ENCODE assay signal across 25 mouse cellular contexts in genomic region chr3:138746556-138746955, GRCm38 (mm10). TPM values are rescaled to one million over a fixed set of nuclear protein-coding genes. Genes with fewer than 3 reads are reported as not detected.
DNase-seq lines count a peak whose midpoint lies in the region; ATAC-seq and TF ChIP-seq lines count a peak whose summit lies in the region.
"Had no signal": no experiment of that assay in that cellular context is flagged by ENCODE, and none has a peak within 500 bp of the region (broad histone marks: within the 10 kb centered on the region; RNA-seq: fewer than 3 reads in every experiment).

No protein-coding gene starts in this region.

- TF ChIP-seq POLR2A in embryonic fibroblast, embryonic 13.5 days (IDR thresholded peaks at IDR 0.05; ENCODE audit: low read depth, low read length), result no peak

- peak overlapping the region; percentile 97 for H3K27ac ChIP-seq in layer of hippocampus, adult 2 months
- peak overlapping the region; percentile 89 for H3K27ac ChIP-seq in embryonic fibroblast, embryonic 13.5 days (ENCODE audit: insufficient read depth, low read length)
- H3K27ac ChIP-seq in midbrain, embryonic 14.5 days (replicated peaks; ENCODE audit: low read depth, low read length), result no peak overlapping the region
- H3K27ac ChIP-seq in gastrocnemius, adult 2 months, result no peak overlapping the region
- H3K27ac ChIP-seq: forebrain, embryonic 12.5 days; heart, embryonic 15.5 days; hindbrain, embryonic 13.5 days; intestine, embryonic 15.5 days; liver, embryonic 14.5 days; midbrain, embryonic 15.5 days; neural tube, embryonic 15.5 days; stomach, postnatal 0 days had no signal

- H3K4me1 ChIP-seq in embryonic fibroblast, embryonic 13.5 days (ENCODE audit: control insufficient read depth, insufficient read depth, low read length), result peaks cover 13% of the 10 kb centered on the region
- peaks cover 33% of the 10 kb centered on the region for H3K4me1 ChIP-seq in midbrain, embryonic 14.5 days (ENCODE audit: control insufficient read depth, insufficient read depth, low read length)

- 87% methylated on average over 8 of the region's 8 CpGs for WGBS in midbrain, embryonic 14.5 days

- H3K9me3 ChIP-seq in midbrain, embryonic 14.5 days (ENCODE audit: control insufficient read depth, low read length), result no peaks in the 10 kb centered on the region
- H3K9me3 ChIP-seq: forebrain, embryonic 12.5 days; heart, embryonic 15.5 days; hindbrain, embryonic 13.5 days; intestine, embryonic 15.5 days; midbrain, embryonic 15.5 days; neural tube, embryonic 15.5 days had no signal

- H3K36me3 ChIP-seq in midbrain, embryonic 14.5 days (ENCODE audit: control insufficient read depth, insufficient read depth, low read length), result no peaks in the 10 kb centered on the region
- H3K36me3 ChIP-seq: forebrain, embryonic 12.5 days; heart, embryonic 15.5 days; hindbrain, embryonic 13.5 days; intestine, embryonic 15.5 days; midbrain, embryonic 15.5 days; neural tube, embryonic 15.5 days had no signal

- no peaks in the 10 kb centered on the region for H3K27me3 ChIP-seq in midbrain, embryonic 14.5 days (ENCODE audit: control insufficient read depth, insufficient read depth, low read length)
- H3K27me3 ChIP-seq: forebrain, embryonic 12.5 days; heart, embryonic 15.5 days; hindbrain, embryonic 13.5 days; intestine, embryonic 15.5 days; midbrain, embryonic 15.5 days; neural tube, embryonic 15.5 days had no signal

- no peak for DNase-seq in layer of hippocampus, adult 2 months (ENCODE audit: low spot score in 2 of 2)
- no peak for DNase-seq in layer of hippocampus, adult 8-10 months (ENCODE audit: low spot score in 2 of 2)
- DNase-seq in midbrain, embryonic 14.5 days, result no peak
- no peak for DNase-seq in gastrocnemius, adult 2 months
- DNase-seq: adrenal gland, postnatal 14 days; B cell, adult 2 months; cerebellum, postnatal 10 days; heart, postnatal 36 days; kidney, adult 9 months; kidney, postnatal 14 days; lung, embryonic 14.5 days; lung, postnatal 36 days; thymus, adult 2 months had no signal

- no peak for TF ChIP-seq CTCF in layer of hippocampus, adult 2 months (conservative IDR thresholded peaks at IDR 0.05)
- TF ChIP-seq CTCF in embryonic fibroblast, embryonic 13.5 days (IDR thresholded peaks at IDR 0.05; ENCODE audit: borderline replicate concordance, insufficient read depth, low read length), result no peak
- no peak for TF ChIP-seq CTCF in gastrocnemius, adult 2 months (IDR thresholded peaks at IDR 0.05)

- intact Hi-C loops in gastrocnemius, adult 2 months (cut with DNase I), result no loop called here

- H3K9ac ChIP-seq in midbrain, embryonic 14.5 days (replicated peaks; ENCODE audit: low read length), result no peak overlapping the region
- H3K9ac ChIP-seq: forebrain, embryonic 12.5 days; heart, embryonic 15.5 days; hindbrain, embryonic 13.5 days; intestine, embryonic 15.5 days; liver, embryonic 14.5 days; lung, embryonic 14.5 days; midbrain, embryonic 15.5 days; neural tube, embryonic 15.5 days had no signal

- peak; percentile 45 for ATAC-seq in CD4-positive, CD25-positive, alpha-beta regulatory T cell, adult 4 months
- ATAC-seq in erythroblast, adult 5-6 weeks (replicated peaks; ENCODE audit: low FRiP score, poor library complexity, severe bottlenecking), result no peak
- no peak for ATAC-seq in midbrain, embryonic 14.5 days (ENCODE audit: low FRiP score, low TSS enrichment)
- ATAC-seq: intestine, embryonic 15.5 days; midbrain, embryonic 15.5 days had no signal

- H3K4me2 ChIP-seq in midbrain, embryonic 14.5 days (ENCODE audit: low read length), result no peak overlapping the region
- H3K4me2 ChIP-seq: forebrain, embryonic 12.5 days; heart, embryonic 15.5 days; hindbrain, embryonic 13.5 days; intestine, embryonic 15.5 days; lung, embryonic 14.5 days; midbrain, embryonic 15.5 days had no signal

- H3K4me3 ChIP-seq in layer of hippocampus, adult 2 months, result peak overlapping the region; percentile 14
- no peak overlapping the region for H3K4me3 ChIP-seq in embryonic fibroblast, embryonic 13.5 days (ENCODE audit: insufficient read depth, low read length)
- no peak overlapping the region for H3K4me3 ChIP-seq in midbrain, embryonic 14.5 days (replicated peaks; ENCODE audit: low read depth, low read length)
- no peak overlapping the region for H3K4me3 ChIP-seq in gastrocnemius, adult 2 months
- H3K4me3 ChIP-seq: erythroblast, embryonic 14.5 days; forebrain, embryonic 12.5 days; heart, embryonic 15.5 days; hindbrain, embryonic 13.5 days; intestine, embryonic 15.5 days; midbrain, embryonic 15.5 days; neural tube, embryonic 15.5 days had no signal

RNA-seq across cellular contexts. Expression of gene Tspan5, which starts 4.6 kb away (rescaled TPM):
- total RNA-seq in layer of hippocampus, adult 2 months (2021), result 100 to 1,000 TPM; 199 to 202 TPM
- total RNA-seq in layer of hippocampus, adult 8-10 months (2022), result 100 to 1,000 TPM; 171 to 214 (median 184) TPM
- polyA plus RNA-seq in CD4-positive, CD25-positive, alpha-beta regulatory T cell, adult 4 months (2017; shearing (Covaris generic)), result 1 to 10 TPM; 4.3 to 4.5 TPM
- 46.2 and 52.0 TPM in 2 replicates for polyA plus RNA-seq in embryonic fibroblast, embryonic 13.5 days (2011; ENCODE audit: insufficient read length, low read depth, missing spikeins)
- total RNA-seq in erythroblast, adult 5-6 weeks (2015; ENCODE audit: low replicate concordance), result 1.5 and 4.8 TPM in 2 replicates
- 3.9 and 8.3 TPM in 2 replicates for total RNA-seq in erythroblast, adult 5-6 weeks (2017; ENCODE audit: low replicate concordance)
- polyA plus RNA-seq in midbrain, embryonic 14.5 days (2014; fragmentation: Nextera tagmentation; extraction: Ambion mirVana), result 104 and 119 TPM in 2 replicates
- total RNA-seq in gastrocnemius, adult 2 months (2021), result 1 to 10 TPM; 4.0 to 4.4 TPM

Comparison
In these comparisons a context has a peak if more than half of its experiments do, and no peak if none do; other contexts are left out.
1. H3K27ac ChIP-seq: peak in layer of hippocampus, adult 2 months (single experiment) and embryonic fibroblast, embryonic 13.5 days (single experiment); none in midbrain, embryonic 14.5 days (single experiment) and gastrocnemius, adult 2 months (single experiment).
2. RNA of gene Tspan5, which starts 4.6 kb away (total RNA-seq): 199 to 202 TPM in layer of hippocampus, adult 2 months and 171 to 214 TPM in layer of hippocampus, adult 8-10 months; 1.5 to 8.3 TPM in erythroblast, adult 5-6 weeks and 4.0 to 4.4 TPM in gastrocnemius, adult 2 months; every median in the first group is over 10 times any median in the second.